In the genomic region with DNA sequence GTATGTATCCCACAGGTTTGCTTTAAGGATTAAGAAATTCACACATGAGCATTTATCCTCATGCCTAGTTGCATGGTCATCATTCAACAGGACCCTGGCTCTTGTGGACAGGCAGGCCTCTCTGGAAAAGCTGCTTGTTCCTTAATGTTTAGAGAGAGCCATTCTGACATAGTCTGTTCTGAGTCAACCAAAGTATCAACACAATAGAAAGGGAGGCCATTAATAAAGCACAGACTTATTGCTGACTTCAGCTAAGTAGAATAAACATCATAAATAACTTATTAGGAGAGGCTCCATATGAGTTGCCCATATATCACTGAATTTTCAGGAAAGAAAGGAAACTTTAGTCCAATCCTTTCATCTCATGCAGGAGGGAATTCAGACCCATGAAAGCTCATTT, we compare ENCODE assay signal across 20 mouse cellular contexts.
"Had no signal": no experiment of that assay in that cellular context is flagged by ENCODE, and none has a peak within 500 bp of the region (broad histone marks: within the 10 kb centered on the region; RNA-seq: fewer than 3 reads in every experiment).

No protein-coding gene starts in this region.

- H3K9ac ChIP-seq: lung, embryonic 14.5 days; midbrain, embryonic 12.5 days; neural tube, embryonic 13.5 days; neural tube, embryonic 15.5 days; stomach, embryonic 15.5 days had no signal

- H3K27me3 ChIP-seq: midbrain, embryonic 12.5 days; neural tube, embryonic 13.5 days; neural tube, embryonic 15.5 days; stomach, embryonic 15.5 days had no signal

- H3K9me3 ChIP-seq: midbrain, embryonic 10.5 days; midbrain, embryonic 12.5 days; neural tube, embryonic 13.5 days; neural tube, embryonic 15.5 days; stomach, embryonic 15.5 days had no signal

- H3K27ac ChIP-seq: midbrain, embryonic 10.5 days; midbrain, embryonic 12.5 days; neural tube, embryonic 13.5 days; neural tube, embryonic 15.5 days; stomach, embryonic 15.5 days had no signal

- H3K4me2 ChIP-seq: lung, embryonic 14.5 days; midbrain, embryonic 12.5 days; neural tube, embryonic 13.5 days; neural tube, embryonic 15.5 days; stomach, embryonic 15.5 days had no signal

- H3K36me3 ChIP-seq: midbrain, embryonic 10.5 days; midbrain, embryonic 12.5 days; neural tube, embryonic 13.5 days; neural tube, embryonic 15.5 days had no signal

- DNase-seq: lung, adult 18-20 months; lung, embryonic 14.5 days; lung, postnatal 10 days; lung, postnatal 4 days; midbrain, embryonic 14.5 days; retina, postnatal 1 day; right cerebral cortex, adult 18-20 months; right cerebral cortex, postnatal 25 days; right cerebral cortex, postnatal 4 days; spleen, adult 18-20 months; thymus, adult 18-20 months; thymus, postnatal 14 days; thymus, postnatal 36 days had no signal

- ATAC-seq: midbrain, embryonic 16.5 days had no signal

- H3K4me1 ChIP-seq: midbrain, embryonic 10.5 days; midbrain, embryonic 12.5 days; neural tube, embryonic 13.5 days; neural tube, embryonic 15.5 days; stomach, embryonic 15.5 days had no signal

- H3K4me3 ChIP-seq: midbrain, embryonic 10.5 days; midbrain, embryonic 12.5 days; myocyte; neural tube, embryonic 13.5 days; neural tube, embryonic 15.5 days; stomach, embryonic 15.5 days had no signal
